Mouse (Mus musculus) spleen, postnatal 4 days (tissue): ENCODE measurements around the gene Kpna6.
"Not testable (repeated sequence)": the region's sequence is repeated elsewhere in the genome, so short reads cannot be mapped to it uniquely, and the experiment has no call there.

ENCODE experiments used
- DNase-seq, 2 experiments: peaks; one replicate each; pipeline ENCODE4 v3.0.0; 2022; ENCODE audit warnings: low spot score in 2 of 2

Kpna6 gene

DNA sequence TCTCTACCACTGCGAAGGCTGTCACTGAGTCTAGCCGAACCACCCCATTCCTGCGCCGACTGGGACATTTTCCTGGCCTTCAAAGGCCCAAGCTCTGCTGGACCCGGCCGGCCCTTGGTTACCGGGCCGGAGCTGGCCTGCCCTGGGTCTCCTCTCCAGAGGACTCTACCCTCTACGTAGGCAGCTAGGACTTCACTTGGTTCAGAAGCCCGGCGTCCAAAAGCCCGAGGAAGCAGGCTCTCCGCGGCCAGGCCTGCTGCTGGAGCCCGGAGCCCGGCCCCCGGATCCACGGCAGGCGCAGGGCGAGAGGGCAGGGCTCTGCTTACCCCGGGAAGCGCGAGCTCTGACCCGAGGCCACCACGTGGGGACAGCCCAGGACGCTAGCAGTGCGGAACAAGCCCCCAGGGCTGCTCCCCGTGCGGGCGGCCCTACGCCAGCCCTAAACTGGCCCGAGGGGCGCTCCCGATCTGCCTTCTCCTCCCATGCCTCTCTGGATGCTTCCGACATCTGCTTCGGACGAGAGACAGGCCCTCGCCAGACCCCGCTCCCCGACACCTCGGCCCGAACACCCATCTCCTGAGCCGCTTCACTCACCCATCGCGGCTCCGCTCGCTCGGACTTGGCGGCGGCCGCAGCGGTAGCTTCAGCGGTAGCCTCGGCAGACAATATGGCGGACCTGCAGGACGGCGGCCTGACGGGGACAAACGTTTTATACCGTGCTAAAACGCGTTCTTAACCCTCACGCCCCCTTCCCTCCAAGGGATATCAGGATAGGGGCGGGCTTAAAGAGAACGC, at the start of gene Kpna6:
TSS of gene Kpna6 (minus strand) at position 685 of the 795 bp plus-strand sequence.
- DNase-seq: peak; percentile 82 to 93

DNA sequence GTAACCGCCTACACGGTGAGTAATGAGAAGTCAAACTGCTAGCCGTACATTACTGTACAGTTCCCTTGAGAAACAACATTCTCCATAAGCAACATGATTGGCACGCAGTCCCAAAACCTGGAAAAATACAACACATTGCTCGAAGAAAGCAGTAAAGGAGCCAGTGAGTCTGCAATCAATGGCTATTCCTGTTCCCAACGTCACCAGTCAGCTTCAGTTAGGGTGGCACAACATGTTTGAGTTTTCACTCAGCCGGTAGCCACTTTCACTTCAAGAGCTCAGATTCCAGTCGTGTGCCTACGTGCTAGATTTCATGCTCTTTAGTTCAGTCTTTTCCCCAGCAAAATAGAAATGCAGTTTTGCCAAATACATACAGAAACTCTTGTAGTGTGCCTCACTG, 43.7 kb upstream of the Kpna6 start:
- no peak for DNase-seq

DNA sequence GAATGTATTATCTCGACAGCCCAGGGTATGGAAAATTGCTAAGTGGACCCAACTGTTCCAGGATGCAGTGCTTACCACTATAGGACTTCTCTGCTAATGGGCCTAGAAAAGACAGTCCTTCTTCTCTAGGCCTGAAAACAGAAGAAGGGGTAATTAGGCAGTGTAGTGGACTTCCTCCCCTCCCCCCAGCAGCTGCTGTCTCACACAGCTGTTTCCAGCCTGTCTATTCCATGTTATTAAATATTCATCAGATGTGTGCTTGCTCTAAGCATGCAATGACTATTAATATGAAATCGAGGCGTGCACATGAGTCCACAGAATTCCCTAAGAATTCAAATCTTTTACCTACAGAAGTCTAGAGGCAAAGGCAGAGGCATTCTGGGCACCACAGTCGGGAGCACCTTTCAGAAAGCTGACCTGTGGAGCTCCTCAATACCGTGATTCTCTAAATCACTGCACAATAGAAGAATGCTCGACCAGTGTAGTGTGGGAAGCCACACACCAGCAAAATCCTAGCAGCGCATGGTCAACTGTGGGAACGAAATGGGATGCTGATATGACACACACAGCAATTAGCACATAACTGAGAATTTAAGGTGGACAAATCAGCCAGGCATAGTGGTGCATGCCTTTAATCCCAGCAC, 37.0 kb upstream of the Kpna6 start:
- no peak for DNase-seq

DNA sequence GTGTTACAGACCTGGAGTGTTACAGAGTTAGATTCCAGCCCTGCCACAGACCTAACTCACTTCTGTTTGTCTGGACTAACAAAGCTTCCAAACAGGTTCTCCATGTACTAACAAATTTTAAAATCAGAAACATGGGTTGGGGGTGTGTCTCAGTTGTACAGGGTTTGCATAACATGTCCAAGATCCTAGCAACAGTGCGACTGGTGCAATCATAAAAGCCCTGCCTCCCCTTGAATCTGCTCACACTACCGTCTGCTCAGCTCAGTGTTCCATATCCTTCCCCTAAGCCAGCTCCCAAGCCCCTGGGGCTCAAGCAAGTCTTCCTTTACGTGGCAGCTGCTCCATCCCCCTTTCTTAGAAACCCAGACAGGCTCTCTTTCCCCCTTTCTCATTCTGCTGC, 34.2 kb upstream of the Kpna6 start:
- DNase-seq: no peak

DNA sequence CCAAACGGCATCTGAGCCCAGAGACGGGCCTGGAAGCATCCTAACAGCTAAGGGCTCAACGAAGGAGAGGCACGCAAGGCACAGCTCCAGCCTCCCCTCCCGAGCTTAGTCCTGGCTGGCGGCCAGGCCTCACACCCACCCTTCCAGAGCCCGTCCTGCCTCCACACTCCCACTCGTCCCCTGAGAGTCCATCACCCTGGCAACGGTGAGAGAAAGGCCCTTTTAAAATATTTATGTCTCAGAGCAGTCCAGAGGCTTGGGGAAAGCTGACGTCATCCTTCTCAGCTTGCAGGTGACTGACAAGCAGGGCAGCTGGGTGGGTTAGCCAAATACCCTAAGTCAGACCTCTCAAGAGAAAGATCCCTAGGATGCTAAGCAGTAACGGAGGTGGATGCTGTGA, 29.9 kb upstream of the Kpna6 start:
- no peak for DNase-seq

DNA sequence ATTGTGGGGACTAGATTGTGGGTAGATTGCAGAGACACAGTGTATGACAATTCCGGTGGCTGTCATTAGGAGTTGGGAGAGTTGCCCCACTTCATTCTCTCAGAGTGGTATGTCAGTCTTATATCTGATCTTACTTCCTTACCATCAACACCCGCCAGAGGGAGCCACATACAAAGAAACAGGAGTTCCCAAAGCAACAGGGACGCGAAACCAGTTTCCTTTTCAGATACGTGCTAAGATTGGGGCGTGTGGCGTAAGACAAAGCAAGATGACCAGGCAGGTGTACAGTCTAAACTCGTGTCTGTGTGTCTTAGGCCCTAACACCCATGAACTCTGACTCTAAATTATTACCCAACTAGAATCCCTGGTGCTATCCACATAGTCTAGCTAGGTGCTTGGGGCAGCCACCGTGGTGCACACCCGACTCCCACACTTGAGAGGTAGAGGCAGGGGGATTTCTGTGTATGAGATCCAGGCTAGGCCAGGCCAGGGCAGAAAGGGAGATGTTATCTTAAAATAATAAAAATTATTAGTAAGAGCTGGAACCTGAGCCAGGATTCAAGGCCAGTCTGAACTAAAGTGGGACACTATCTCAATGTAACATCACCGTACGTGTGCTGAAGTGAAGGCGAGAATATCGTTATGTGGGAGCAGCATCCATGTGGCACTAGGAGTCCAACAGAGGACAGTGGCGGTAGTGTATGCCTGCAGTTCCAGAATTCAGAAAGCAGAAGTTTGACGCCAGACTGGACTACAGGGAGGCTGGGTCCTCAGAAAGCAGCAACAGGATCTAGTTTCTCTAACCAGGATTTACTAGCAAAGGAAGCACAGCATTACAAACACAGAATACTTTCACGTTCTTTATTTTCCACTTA, 29.2 kb upstream of the Kpna6 start:
- DNase-seq: peak; percentile 85 to 94

DNA sequence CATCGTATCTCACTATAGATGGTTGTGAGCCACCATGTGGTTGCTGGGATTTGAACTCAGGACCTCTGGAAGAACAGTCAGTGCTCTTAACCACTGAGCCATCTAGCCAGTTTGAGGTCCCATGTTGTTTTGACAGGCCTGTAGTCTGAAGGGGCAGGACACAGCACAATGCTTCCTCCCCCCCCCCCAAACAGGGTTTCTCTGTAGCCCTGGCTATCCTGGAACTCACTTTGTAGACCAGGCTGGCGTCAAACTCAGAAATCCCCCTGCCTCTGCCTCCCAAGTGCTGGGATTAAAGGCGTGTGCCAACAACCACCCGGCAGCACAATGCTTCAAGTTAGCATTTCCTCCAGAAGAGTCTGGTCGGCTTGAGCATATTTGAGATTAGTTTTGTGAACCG, 28.1 kb upstream of the Kpna6 start:
- DNase-seq: not testable (repeated sequence)

DNA sequence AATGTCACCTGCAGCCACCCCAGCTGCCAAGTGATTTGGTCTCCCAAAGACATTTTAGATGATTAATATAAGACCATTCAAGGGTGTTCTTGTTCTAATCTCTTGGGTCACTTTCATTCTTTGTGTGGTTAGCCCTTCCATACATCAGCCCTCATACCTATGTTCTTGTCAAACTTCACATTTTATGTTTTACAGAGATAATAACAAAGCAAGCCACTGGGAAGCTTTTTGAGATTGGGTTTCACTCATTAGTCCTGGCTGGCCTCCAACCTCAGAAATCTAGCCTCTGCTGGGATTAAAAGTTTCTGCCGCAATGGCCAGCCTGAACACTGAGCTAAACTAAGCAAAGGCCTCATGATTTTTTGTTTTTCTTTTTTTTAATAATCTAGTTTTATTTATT, 27.6 kb upstream of the Kpna6 start:
- DNase-seq: no peak

DNA sequence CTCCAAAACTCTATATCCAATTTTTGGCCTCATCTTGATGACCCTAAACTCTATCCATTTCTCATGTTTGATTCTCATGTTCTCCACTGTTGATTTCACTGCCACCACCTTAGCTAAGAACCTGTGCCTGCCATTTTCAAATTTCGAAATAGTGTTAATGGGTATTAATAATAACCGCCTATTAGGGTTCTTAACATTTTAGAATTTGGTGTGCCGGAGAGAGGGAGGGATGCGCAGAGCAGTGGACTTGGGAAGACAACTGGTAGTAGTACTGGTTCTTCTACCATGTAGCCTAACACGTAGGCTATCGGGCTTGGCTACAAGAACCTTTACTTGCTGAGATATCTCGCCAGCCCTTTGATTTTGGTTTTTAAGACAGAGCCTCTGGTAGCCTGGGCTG, 24.6 kb upstream of the Kpna6 start:
- no peak for DNase-seq

DNA sequence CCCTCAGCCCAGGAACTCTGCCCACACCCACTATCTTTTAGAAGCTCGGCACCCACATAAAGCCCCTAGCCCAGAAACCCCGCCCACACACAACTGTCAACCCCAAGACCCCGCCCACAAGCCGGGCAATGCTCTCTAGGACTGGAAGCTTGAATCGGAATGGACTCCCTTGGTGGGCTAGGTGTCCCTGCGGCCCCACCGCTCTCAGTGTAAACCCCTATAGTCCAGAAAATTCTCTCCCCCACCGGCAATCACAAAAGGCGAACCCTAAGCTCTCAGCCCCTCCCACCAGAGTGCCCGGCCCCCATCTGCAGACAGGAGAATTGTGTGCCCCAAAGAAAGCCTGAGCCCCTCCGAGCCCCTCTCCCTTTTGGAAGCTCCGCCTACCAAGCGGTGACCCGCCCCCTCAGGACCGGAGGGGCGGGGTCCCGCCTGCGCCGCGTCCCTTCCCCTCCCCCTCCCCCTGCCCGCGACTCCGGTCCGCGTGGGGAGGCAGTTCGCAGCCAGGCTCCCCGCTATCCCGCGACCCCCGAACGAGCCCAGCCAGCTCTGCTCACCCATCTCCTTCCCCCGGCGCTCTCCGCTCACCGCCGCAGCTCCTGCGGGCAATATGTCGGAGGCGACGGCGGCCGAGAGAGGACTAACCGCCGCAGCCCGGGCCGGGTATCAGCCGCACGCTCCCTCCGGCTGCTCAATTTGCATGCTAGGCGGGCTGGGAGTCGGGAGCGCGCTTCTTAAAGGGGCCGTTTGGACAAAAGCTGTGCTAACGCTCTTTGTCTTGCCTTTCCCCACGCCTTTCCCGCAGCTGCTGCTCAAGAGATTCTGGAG, 23.8 kb upstream of the Kpna6 start, which contains the start of gene Tmem39b:
TSS of gene Tmem39b (minus strand) at position 681 of the 828 bp plus-strand sequence.
- DNase-seq: peak; percentile 87 to 93

DNA sequence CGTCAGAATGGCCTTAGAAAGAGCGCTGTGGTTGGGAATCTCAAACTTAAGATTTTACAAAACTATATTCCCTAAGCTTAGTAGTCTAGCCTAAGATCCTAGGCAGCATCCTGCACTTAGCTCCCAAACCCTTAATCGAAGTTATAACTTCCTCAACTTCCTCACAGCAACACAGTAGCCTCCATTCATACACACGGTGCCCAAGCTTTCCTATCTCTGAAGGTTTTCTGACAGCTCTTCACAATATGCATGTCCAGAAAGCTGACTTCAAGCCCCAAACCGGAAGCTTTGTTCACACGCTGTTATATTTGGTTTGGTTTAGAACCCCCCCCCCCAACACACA, 23.2 kb upstream of the Kpna6 start:
- no peak for DNase-seq

DNA sequence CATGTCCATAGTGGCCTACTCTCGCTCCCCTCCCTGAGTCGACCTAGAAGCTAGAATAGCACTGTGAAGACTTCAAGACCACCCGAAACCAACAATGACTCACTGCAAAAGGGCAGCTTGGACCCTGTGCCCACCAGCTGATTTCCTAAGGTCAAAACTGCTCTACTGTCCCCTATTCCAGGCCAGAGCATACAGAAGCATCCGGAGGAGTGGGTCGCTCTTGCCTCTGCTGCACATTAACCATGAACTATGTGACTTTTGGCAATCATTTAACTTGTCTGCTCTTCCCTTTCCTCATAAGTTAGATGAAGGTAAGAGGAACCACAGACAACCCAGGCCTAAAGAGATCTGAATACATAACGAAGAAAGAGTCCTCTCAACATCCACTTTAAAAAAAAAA, 12.0 kb upstream of the Kpna6 start:
- DNase-seq: no peak

DNA sequence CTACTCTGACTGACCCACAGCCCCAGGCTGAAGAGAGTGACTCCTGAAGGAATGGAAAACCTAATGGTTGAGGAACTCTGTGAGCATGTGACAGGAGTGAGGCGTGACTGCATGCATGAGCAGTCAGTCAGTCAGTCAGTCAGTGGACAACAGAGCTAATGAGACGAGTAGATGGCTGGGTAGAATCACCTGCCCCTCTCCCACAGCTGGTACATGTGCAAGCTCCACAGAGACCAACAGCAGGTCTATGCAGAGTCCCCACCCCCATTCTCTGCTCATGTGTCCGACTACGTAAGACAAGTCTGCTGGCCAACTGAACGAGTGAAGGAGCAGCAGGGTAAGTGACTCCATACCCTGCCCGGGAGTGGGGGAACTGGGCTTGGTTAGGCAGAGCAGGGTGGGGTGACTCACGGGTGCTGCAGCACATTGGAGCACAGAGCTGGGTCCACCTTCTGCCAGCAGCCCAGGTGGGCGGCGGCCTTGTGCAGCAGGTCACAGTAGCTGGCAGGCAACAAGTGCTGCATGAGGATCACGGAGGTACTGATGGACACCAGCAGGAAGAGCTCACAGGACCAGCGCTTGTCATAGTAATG, 11.4 kb upstream of the Kpna6 start:
- DNase-seq: no peak

DNA sequence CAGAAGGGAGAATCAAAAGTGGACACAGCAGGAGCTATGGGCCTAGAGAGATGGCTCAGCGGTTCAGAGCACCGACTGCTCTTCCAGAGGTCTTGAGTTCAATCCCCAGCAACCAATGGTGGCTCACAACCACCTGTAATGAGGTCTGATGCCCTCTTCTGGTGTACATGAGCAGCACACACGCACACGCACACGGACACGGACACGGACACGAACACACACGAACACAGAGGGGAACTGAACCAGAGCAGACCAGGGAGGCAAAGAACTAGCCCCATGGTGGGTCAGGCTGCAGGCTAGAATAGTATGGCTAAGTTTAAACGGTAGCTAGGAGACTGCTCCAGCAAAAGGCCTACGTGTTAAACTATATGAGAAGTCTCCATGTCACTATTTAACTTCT, 9.3 kb upstream of the Kpna6 start:
- no peak for DNase-seq

DNA sequence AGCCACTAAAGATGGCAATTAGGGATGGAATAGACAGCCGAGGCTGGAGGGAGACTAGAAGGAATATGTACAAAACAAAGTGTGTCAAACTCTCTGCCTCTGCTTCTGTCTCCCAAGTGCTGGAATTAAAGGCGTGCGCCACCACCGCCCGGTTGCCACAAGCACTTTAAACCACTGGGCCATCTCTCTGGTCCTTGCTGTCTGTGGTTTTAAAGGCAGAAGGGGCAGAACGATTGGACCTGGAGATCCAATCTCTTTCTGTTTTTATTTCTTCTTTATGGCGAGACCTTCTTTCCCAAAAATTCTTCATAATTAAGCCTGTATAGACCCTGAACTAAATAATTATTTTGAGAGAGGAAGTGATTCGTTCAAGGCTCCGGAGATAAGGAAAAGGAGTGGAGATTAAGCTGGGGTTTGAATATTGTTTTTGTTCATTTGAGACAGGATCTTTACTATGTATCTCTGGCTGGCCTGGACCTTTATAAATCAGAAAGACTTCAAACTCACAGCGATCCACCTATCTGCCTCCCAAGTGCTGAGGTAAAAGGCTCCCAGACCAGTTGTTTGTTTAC, 397 bp upstream of the Kpna6 start:
- no peak for DNase-seq

DNA sequence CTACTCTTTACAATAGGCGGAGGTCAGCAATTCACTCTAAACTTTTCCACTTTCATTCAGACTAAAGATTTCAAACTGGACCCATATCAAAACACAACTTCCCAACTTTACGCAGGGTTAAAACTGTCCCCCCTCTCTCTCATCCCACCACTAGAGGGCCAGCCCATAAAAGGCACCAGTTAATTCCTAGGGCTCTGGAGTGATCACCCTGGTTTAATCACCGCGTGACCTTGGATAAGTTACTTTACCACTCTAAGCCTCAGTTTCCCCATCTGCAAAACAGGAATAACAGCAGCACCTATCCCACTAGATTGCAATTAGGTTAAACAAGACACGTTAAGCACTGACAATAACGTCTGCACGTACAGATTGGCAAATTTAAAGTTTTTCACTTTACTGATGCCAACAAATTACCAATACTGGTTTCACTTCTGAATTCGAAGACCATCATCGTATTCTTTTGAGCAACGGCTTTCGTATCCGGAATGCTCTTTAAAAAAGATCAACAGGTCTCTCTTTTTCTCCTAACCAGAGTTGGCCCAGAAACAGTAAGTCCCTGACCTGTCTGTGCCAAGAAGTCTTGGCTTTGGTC, 980 bp downstream of the Kpna6 start:
- DNase-seq: peak; percentile 58 to 76

DNA sequence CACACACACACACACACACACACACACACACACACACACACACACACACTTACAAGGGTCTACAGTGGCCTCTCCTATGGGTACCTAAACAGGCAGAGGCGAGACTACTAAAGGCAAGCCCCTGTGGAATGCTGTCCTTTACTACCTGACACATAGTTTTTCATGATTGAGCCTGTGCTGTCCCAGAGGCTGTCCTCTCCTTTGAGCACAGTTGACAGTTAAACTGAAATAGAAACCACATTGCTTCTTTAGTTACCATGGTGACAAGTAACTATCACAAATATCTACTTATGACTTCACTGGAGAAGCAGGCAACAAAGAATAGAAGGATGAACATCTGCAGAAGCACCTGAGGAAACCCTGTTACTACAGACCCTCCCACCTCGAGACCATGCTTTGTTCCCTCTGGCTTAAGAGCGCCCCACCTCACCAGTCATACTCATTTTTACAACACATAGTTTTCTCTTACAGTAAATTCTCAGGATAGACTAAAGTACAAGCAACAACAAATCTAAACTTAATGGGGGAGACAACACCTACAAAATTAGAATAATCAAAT, 10.2 kb downstream of the Kpna6 start:
- DNase-seq: no peak

DNA sequence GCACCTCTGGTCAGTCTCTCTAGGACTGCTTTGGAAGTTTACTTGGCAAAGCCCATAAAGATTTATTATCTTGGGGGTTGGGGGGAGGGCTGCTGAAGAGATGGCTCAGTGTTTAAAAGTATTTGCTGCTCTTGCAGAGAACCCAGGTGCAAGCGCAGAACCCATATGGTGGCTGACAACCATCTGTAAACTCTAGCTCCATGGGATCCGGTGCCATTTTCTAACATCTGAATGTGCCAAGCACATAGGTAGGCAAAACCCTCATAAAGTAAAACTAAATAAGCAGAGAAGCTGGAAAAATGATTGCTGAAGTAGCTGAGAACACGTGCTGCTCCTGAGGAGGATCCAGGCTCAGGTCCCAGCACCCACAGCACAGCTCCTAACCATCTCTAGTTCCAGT, 11.0 kb downstream of the Kpna6 start:
- DNase-seq: no peak

DNA sequence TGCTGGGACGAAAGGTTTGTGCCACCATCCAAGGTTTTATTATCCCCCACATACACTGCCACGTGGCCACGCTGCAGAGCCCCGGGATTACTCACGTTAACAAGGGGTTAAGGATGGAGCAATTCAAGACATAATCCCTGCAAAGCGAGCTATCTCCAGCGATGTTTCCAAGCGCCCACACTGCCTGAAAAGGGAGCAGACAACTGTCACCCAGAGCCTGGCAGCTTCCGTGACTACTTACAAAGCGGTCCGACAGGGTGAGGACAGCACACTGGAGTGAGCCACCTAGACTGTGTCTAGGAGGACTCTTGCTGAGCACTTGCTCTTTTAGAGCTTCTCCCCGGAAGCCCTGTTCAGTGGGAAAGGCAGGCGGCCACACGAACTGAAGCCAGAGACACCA, 17.8 kb downstream of the Kpna6 start:
- no peak for DNase-seq

DNA sequence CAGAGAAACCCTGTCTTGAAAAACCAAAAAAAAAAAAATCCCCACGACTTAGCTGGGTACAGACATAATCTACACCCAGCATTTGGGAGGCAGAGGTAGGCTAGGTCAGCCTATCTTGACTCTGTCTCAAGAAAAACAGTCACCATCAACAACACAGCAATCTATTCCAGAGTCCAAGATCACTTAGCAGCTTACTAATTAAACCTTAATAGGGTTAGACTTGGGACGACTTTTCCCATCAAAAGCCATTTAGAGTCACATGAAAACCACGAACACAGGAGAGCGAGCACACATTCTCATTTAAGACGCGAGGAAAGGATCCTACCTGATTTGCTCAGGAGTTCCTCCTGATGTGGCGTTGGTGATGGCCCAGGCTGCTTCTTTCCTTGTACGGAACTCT, 22.2 kb downstream of the Kpna6 start:
- DNase-seq: no peak
